Mouse (Mus musculus) CD4-positive, CD25-positive, alpha-beta regulatory T cell, adult 2 months (primary cell): ENCODE data around the gene 4930426L09Rik.

Experiments used
- DNase-seq: peaks from one replicate; pipeline ENCODE4 v3.0.0-alpha.2; 2012; ENCODE audit warnings: low read depth, low spot score

Gene 4930426L09Rik

GRCm38 (mm10) chr2:19011443-19011842, 13.3 kb downstream of the 4930426L09Rik start:
- no peak for DNase-seq

DNA sequence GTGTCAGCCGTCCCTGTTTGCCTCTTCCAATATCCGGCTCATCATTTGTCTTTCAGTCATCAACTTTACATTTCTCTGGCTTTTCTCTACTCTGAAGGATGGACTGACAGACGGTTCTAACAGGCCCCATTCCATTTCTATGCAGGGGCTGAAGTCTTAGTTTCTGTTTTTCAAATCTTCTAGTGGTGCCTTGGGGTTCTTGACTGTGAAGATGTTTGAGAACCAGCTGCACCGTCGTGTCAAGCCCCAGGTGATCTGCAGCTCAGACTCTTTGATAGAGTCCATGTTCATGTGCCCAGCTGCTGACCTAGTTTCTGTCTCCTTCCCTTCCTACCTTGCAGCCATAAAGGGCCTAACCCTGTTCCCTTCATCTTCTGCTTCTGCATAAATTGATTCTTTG, 18.2 kb downstream of the 4930426L09Rik start:
- DNase-seq, result no peak

DNA sequence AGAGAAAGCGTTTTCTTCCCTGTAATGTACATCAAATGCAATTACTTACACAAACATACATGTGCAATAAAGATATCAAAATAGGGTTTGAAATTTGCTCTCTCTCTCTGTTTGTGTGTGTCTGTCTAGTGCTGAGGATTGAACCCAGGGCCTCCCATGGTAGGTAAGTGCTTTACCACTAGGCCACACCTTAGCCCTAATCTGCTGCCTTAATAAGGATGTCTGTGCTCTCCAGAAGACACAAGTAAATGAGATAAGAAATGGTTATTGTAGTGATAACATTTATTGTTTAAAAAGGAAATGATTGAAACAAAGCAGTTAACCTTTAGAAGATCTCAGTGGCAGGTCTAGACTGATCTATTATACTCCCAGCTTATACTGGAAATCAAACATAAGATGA, 18.7 kb downstream of the 4930426L09Rik start:
- DNase-seq, result no peak

GRCm38 (mm10) chr2:19018034-19018433, 19.9 kb downstream of the 4930426L09Rik start:
- no peak for DNase-seq

- DNase-seq, result no peak
These were observed 26.7 kb downstream of the 4930426L09Rik start for GRCm38 (mm10) chr2:19024807-19025206.

- no peak for DNase-seq
These were observed 39.3 kb downstream of the 4930426L09Rik start for GRCm38 (mm10) chr2:19037430-19037829.

DNA sequence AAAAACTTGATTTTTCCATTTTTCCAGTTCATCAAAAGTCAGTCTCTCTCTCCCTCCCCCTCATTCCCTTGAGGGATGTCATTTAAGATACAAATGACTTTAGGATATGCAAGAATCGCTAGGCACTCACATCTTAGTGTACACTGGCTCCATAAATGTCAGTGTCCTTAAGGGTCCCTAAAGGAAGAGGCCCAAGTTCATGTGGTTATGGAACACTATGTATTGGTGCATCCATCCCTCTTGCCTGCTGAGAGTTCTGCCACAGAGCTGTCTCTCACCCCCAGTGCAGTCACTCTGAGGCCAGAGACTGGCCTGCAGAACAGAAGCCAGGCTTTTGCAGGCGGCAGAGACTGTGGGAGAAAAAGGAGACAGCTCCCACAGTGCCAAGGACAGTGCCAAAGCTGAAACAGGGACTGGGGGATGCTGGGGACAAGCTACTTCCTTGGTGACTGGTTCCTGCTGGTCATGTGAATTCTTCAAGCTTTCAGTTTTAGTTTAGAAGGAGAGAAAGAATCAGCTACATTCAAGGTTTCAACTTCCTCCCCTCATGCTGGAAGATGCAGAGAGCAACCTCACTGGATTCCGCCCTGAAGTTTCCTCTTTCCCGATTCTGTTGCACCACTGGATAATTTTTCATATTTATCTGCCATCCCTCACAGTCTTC, 39.9 kb downstream of the 4930426L09Rik start:
- DNase-seq, result peak; percentile 23

- no peak for DNase-seq
These were observed 50.1 kb downstream of the 4930426L09Rik start for GRCm38 (mm10) chr2:19048225-19048624.

- DNase-seq, result peak; percentile 43
These were observed 51.2 kb downstream of the 4930426L09Rik start for GRCm38 (mm10) chr2:19049341-19049740.
